Mouse (Mus musculus): Measurements from ENCODE around the gene Mecom. TPM values are rescaled to one million over a fixed set of nuclear protein-coding genes. Genes with fewer than 3 reads are reported as not detected.

Gene Mecom
- polyA plus RNA-seq, 1 experiment, result 0.47 TPM

GRCm38 (mm10) chr3:30019961-30020360 is 527.8 kb downstream of the Mecom start:
- H3K4me3 ChIP-seq (ENCODE audit: extremely low read depth, insufficient read depth, insufficient read length), result no peak overlapping the region
- H3K27ac ChIP-seq (ENCODE audit: insufficient read depth, low read length), result no peak overlapping the region
- H3K4me1 ChIP-seq (ENCODE audit: control insufficient read depth, insufficient read depth, insufficient read length), result no peaks in the 10 kb centered on the region
- H3K36me3 ChIP-seq (ENCODE audit: control insufficient read depth, insufficient read depth, low read length), result no peaks in the 10 kb centered on the region
- DNase-seq (ENCODE audit: low read depth in 1 of 2, low spot score in 2 of 2), result no peak
- TF ChIP-seq POLR2A (IDR thresholded peaks at IDR 0.05; ENCODE audit: low read depth, low read length), result no peak
- TF ChIP-seq CTCF (IDR thresholded peaks at IDR 0.05; ENCODE audit: extremely low read depth, insufficient read depth, insufficient read length, insufficient replicate concordance), result no peak
- 95% methylated on average over 13 of the region's 13 CpGs for WGBS
- H3K27me3 ChIP-seq (ENCODE audit: control insufficient read depth, insufficient read depth, low read length), result no peaks in the 10 kb centered on the region

DNA sequence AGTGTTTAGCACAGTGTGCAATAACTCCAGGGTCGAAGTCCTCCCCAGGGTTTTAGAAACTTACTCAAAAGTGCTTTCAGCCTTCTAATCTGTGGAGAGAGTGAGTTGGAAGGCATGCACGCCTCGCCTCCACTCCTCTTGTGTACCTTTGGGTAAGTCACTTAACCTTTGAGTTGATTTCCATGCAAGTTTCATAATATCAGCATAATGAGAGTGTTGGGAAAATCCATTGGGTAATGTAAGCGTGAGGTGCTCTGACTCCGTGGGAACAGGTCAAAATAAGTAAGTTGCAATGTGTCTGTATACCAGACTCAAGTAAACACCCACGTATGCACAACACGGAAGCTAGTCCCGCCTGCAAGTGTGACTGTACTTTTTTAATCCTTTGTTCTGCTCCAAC is 528.4 kb downstream of the Mecom start:
- H3K4me1 ChIP-seq (ENCODE audit: control insufficient read depth, insufficient read depth, insufficient read length), result no peaks in the 10 kb centered on the region
- no peaks in the 10 kb centered on the region for H3K27me3 ChIP-seq (ENCODE audit: control insufficient read depth, insufficient read depth, low read length)
- no peak overlapping the region for H3K27ac ChIP-seq (ENCODE audit: insufficient read depth, low read length)
- TF ChIP-seq CTCF (IDR thresholded peaks at IDR 0.05; ENCODE audit: extremely low read depth, insufficient read depth, insufficient read length, insufficient replicate concordance), result no peak
- no peak for TF ChIP-seq POLR2A (IDR thresholded peaks at IDR 0.05; ENCODE audit: low read depth, low read length)
- DNase-seq (ENCODE audit: low read depth in 1 of 2, low spot score in 2 of 2), result no peak
- no peaks in the 10 kb centered on the region for H3K36me3 ChIP-seq (ENCODE audit: control insufficient read depth, insufficient read depth, low read length)
- 91% methylated on average over 8 of the region's 8 CpGs for WGBS
- no peak overlapping the region for H3K4me3 ChIP-seq (ENCODE audit: extremely low read depth, insufficient read depth, insufficient read length)

- DNase-seq (ENCODE audit: low read depth in 1 of 2, low spot score in 2 of 2), result no peak
- no peaks in the 10 kb centered on the region for H3K4me1 ChIP-seq (ENCODE audit: control insufficient read depth, insufficient read depth, insufficient read length)
- 88% methylated on average over 12 of the region's 12 CpGs for WGBS
These were observed 529.6 kb downstream of the Mecom start for GRCm38 (mm10) chr3:30018202-30018601.

DNA sequence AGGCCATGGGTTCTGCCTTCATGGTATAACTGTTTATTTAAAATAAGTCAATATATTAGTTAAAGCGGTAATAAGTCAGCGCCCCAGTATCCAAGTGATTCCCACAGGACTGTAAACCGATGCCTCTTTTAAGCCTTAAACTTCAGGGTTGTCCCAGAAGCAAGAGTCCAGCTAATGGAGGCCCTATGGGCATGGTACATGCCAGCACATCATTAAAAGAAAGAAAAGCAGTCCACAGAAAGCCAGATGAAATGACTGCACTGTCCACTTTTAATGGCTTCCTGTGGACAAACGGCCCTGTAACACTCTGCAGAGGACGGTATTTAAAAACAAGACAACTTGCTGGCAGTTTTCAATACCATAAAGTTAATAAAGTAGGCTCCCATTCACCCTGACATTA is 531.0 kb downstream of the Mecom start:
- Histone ChIP-seq H3K36me3 (ENCODE audit: control insufficient read depth, insufficient read depth, low read length) (no peaks in the 10 kb centered on the region), H3K4me1 (ENCODE audit: control insufficient read depth, insufficient read depth, insufficient read length) (no peaks in the 10 kb centered on the region), H3K4me3 (ENCODE audit: extremely low read depth, insufficient read depth, insufficient read length) (no peak overlapping the region), H3K27me3 (ENCODE audit: control insufficient read depth, insufficient read depth, low read length) (peaks cover 2% of the 10 kb centered on the region), H3K27ac (ENCODE audit: insufficient read depth, low read length) (no peak overlapping the region)
- DNase-seq (ENCODE audit: low read depth in 1 of 2, low spot score in 2 of 2), result no peak
- TF ChIP-seq POLR2A (IDR thresholded peaks at IDR 0.05; ENCODE audit: low read depth, low read length), result no peak
- TF ChIP-seq CTCF (IDR thresholded peaks at IDR 0.05; ENCODE audit: extremely low read depth, insufficient read depth, insufficient read length, insufficient replicate concordance), result no peak
- 87% methylated on average over 5 of the region's 5 CpGs for WGBS

More at GRCm38 (mm10) chr3:30018202-30018601, 529.6 kb downstream of the Mecom start:
- H3K27ac ChIP-seq (ENCODE audit: insufficient read depth, low read length), result no peak overlapping the region
- H3K4me3 ChIP-seq (ENCODE audit: extremely low read depth, insufficient read depth, insufficient read length), result no peak overlapping the region
- TF ChIP-seq POLR2A (IDR thresholded peaks at IDR 0.05; ENCODE audit: low read depth, low read length) (no peak), CTCF (IDR thresholded peaks at IDR 0.05; ENCODE audit: extremely low read depth, insufficient read depth, insufficient read length, insufficient replicate concordance) (no peak)
- H3K27me3 ChIP-seq (ENCODE audit: control insufficient read depth, insufficient read depth, low read length), result no peaks in the 10 kb centered on the region
- no peaks in the 10 kb centered on the region for H3K36me3 ChIP-seq (ENCODE audit: control insufficient read depth, insufficient read depth, low read length)

GRCm38 (mm10) chr3:30014962-30015660 is 532.7 kb downstream of the Mecom start:
- Histone ChIP-seq H3K27me3 (ENCODE audit: control insufficient read depth, insufficient read depth, low read length) (peaks cover 2% of the 10 kb centered on the region), H3K4me3 (ENCODE audit: extremely low read depth, insufficient read depth, insufficient read length) (no peak overlapping the region), H3K27ac (ENCODE audit: insufficient read depth, low read length) (no peak overlapping the region), H3K36me3 (ENCODE audit: control insufficient read depth, insufficient read depth, low read length) (no peaks in the 10 kb centered on the region), H3K4me1 (ENCODE audit: control insufficient read depth, insufficient read depth, insufficient read length) (no peaks in the 10 kb centered on the region)
- WGBS, result 15% methylated on average over 10 of the region's 10 CpGs
- no peak for DNase-seq (ENCODE audit: low read depth in 1 of 2, low spot score in 2 of 2)
- TF ChIP-seq CTCF (IDR thresholded peaks at IDR 0.05; ENCODE audit: extremely low read depth, insufficient read depth, insufficient read length, insufficient replicate concordance), result no peak
- no peak for TF ChIP-seq POLR2A (IDR thresholded peaks at IDR 0.05; ENCODE audit: low read depth, low read length)

DNA sequence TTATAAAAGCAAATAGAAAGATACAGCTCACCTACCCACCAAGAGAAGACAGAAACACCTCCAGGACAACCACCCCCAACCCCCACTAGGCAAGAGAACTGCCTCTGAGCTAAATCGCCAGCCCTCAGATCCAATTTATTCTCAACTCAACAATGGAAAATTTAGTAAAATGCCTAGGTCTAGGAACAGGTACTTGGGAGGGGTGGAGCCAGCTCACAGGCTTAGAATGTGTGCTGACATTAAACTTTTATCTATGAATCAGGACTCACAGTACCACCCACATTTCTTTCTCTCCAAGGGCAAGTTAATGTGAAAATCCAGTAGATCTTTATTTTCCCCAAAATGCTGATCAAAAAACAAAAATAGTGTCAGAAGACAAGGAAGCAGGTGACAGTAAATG is 533.5 kb downstream of the Mecom start:
- H3K27ac ChIP-seq (ENCODE audit: insufficient read depth, low read length), result no peak overlapping the region
- H3K4me1 ChIP-seq (ENCODE audit: control insufficient read depth, insufficient read depth, insufficient read length), result no peaks in the 10 kb centered on the region
- DNase-seq (ENCODE audit: low read depth in 1 of 2, low spot score in 2 of 2), result no peak
- WGBS, result 79% methylated on average over 1 of the region's 1 CpGs
- no peaks in the 10 kb centered on the region for H3K36me3 ChIP-seq (ENCODE audit: control insufficient read depth, insufficient read depth, low read length)
- H3K27me3 ChIP-seq (ENCODE audit: control insufficient read depth, insufficient read depth, low read length), result peaks cover 2% of the 10 kb centered on the region
- TF ChIP-seq CTCF (IDR thresholded peaks at IDR 0.05; ENCODE audit: extremely low read depth, insufficient read depth, insufficient read length, insufficient replicate concordance) (no peak), POLR2A (IDR thresholded peaks at IDR 0.05; ENCODE audit: low read depth, low read length) (no peak)
- H3K4me3 ChIP-seq (ENCODE audit: extremely low read depth, insufficient read depth, insufficient read length), result no peak overlapping the region

GRCm38 (mm10) chr3:30013416-30013815 is 534.4 kb downstream of the Mecom start:
- WGBS, result 82% methylated on average over 1 of the region's 1 CpGs
- no peak for DNase-seq (ENCODE audit: low read depth in 1 of 2, low spot score in 2 of 2)
- H3K27ac ChIP-seq (ENCODE audit: insufficient read depth, low read length), result no peak overlapping the region

More at GRCm38 (mm10) chr3:30013416-30013815, 534.4 kb downstream of the Mecom start:
- Histone ChIP-seq H3K27me3 (ENCODE audit: control insufficient read depth, insufficient read depth, low read length) (peaks cover 2% of the 10 kb centered on the region), H3K36me3 (ENCODE audit: control insufficient read depth, insufficient read depth, low read length) (no peaks in the 10 kb centered on the region), H3K4me1 (ENCODE audit: control insufficient read depth, insufficient read depth, insufficient read length) (no peaks in the 10 kb centered on the region), H3K4me3 (ENCODE audit: extremely low read depth, insufficient read depth, insufficient read length) (no peak overlapping the region)
- TF ChIP-seq CTCF (IDR thresholded peaks at IDR 0.05; ENCODE audit: extremely low read depth, insufficient read depth, insufficient read length, insufficient replicate concordance) (no peak), POLR2A (IDR thresholded peaks at IDR 0.05; ENCODE audit: low read depth, low read length) (no peak)
